9 mouse cellular contexts compared by ENCODE assay signal in the genomic region with DNA sequence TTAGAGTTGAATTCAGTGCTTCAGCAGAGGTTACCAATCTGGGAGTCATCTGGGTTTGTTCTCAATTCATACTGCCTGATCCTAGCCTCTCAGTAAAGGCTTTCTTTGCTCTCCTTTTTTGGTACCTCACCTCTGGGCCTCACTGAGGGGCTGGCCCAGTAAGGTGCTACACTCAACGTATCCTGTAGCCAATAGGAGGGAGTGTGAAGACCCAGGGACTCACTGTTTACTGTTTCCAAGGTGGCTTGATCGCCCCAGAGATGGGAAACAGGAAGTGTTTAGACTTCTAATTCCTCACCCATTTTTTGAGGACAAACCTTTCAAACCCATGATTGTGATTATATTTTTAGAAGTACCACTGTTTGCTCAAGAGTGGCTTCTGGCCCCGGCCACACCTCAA. TPM values are rescaled to one million over a fixed set of nuclear protein-coding genes. Genes with fewer than 3 reads are reported as not detected.
DNase-seq lines count a peak whose midpoint lies in the region; ATAC-seq and TF ChIP-seq lines count a peak whose summit lies in the region.
"Had no signal": no experiment of that assay in that cellular context is flagged by ENCODE, and none has a peak within 500 bp of the region (broad histone marks: within the 10 kb centered on the region; RNA-seq: fewer than 3 reads in every experiment).

No protein-coding gene starts in this region.

- WGBS in heart, embryonic 14.5 days, result 41% methylated on average over 3 of the region's 3 CpGs
- WGBS in hindbrain, embryonic 16.5 days, result 58% methylated on average over 3 of the region's 3 CpGs
- WGBS in midbrain, embryonic 11.5 days, result 64% methylated on average over 3 of the region's 3 CpGs

- DNase-seq in heart, adult 9 months (ENCODE audit: low spot score in 2 of 2), result no peak
- DNase-seq in midbrain, embryonic 11.5 days (ENCODE audit: low spot score, missing footprints), result peak; percentile 75
- no peak for DNase-seq in cerebellum, adult 9-10 months
- DNase-seq in adrenal gland, postnatal 36 days, result no peak
- DNase-seq: cerebellum, adult 8-10 months had no signal

- no peak for ATAC-seq in heart, embryonic 14.5 days (ENCODE audit: insufficient number of reproducible peaks, insufficient read depth, low FRiP score, low read depth)
- no peak for ATAC-seq in hindbrain, embryonic 16.5 days
- no peak for ATAC-seq in midbrain, embryonic 11.5 days (ENCODE audit: low FRiP score)
- no peak for ATAC-seq in megakaryocyte progenitor cell, adult 5-6 weeks (replicated peaks; ENCODE audit: poor library complexity)

- no peaks in the 10 kb centered on the region for H3K36me3 ChIP-seq in heart, embryonic 14.5 days (ENCODE audit: control insufficient read depth, insufficient read depth, low read length)
- H3K36me3 ChIP-seq in hindbrain, embryonic 16.5 days (ENCODE audit: control insufficient read depth, insufficient read depth, low read length), result no peaks in the 10 kb centered on the region
- H3K36me3 ChIP-seq in midbrain, embryonic 11.5 days (ENCODE audit: control insufficient read depth, insufficient read depth, low read length), result no peaks in the 10 kb centered on the region

- peaks cover 13 to 15% of the 10 kb centered on the region in 2 experiments for H3K4me1 ChIP-seq in heart, embryonic 14.5 days (ENCODE audit: control insufficient read depth in 2 of 2, insufficient read depth in 2 of 2, low read length in 2 of 2)
- peaks cover 8% of the 10 kb centered on the region for H3K4me1 ChIP-seq in cortical plate, adult 2 months (ENCODE audit: control insufficient read depth, insufficient read depth, low read length)
- peaks cover 6% of the 10 kb centered on the region; the same call in 1 of the 2 replicates for H3K4me1 ChIP-seq in hindbrain, embryonic 16.5 days (ENCODE audit: control insufficient read depth, insufficient read depth, low read depth, low read length)
- H3K4me1 ChIP-seq in midbrain, embryonic 11.5 days (ENCODE audit: control insufficient read depth, insufficient read depth, low read length), result no peaks in the 10 kb centered on the region

- H3K27me3 ChIP-seq in heart, embryonic 14.5 days (ENCODE audit: control insufficient read depth, insufficient read depth, low read length), result no peaks in the 10 kb centered on the region
- H3K27me3 ChIP-seq in hindbrain, embryonic 16.5 days (replicated peaks; ENCODE audit: control insufficient read depth, insufficient read depth, low read length), result no peaks in the 10 kb centered on the region
- H3K27me3 ChIP-seq in midbrain, embryonic 11.5 days (ENCODE audit: control insufficient read depth, insufficient read depth, low read length), result no peaks in the 10 kb centered on the region

- H3K4me3 ChIP-seq in heart, embryonic 14.5 days (ENCODE audit: control insufficient read depth in 1 of 2, insufficient read depth in 1 of 2, low read depth in 1 of 2, low read length in 2 of 2), result no peak overlapping the region
- H3K4me3 ChIP-seq in cortical plate, adult 2 months (ENCODE audit: insufficient read depth, low read length), result no peak overlapping the region
- H3K4me3 ChIP-seq in hindbrain, embryonic 16.5 days (ENCODE audit: low read length), result no peak overlapping the region
- no peak overlapping the region for H3K4me3 ChIP-seq in midbrain, embryonic 11.5 days (ENCODE audit: low read depth, low read length)

- H3K27ac ChIP-seq in heart, embryonic 14.5 days (replicated peaks in 1 of 2; ENCODE audit: control insufficient read depth in 1 of 2, insufficient read depth in 1 of 2, low read depth in 2 of 2, low read length in 2 of 2), result peak overlapping the region; percentile 35 to 61; a peak in 3 of 4 replicates
- peak overlapping the region; percentile 82 for H3K27ac ChIP-seq in cortical plate, adult 2 months (ENCODE audit: insufficient read depth, low read length)
- H3K27ac ChIP-seq in hindbrain, embryonic 16.5 days (ENCODE audit: low read depth, low read length), result peak overlapping the region; percentile 77
- no peak overlapping the region for H3K27ac ChIP-seq in midbrain, embryonic 11.5 days (ENCODE audit: low read depth, low read length)

- no peaks in the 10 kb centered on the region for H3K9me3 ChIP-seq in heart, embryonic 14.5 days (ENCODE audit: control insufficient read depth, low read length)
- H3K9me3 ChIP-seq in hindbrain, embryonic 16.5 days (ENCODE audit: control insufficient read depth, low read length), result no peaks in the 10 kb centered on the region
- H3K9me3 ChIP-seq in midbrain, embryonic 11.5 days (ENCODE audit: control insufficient read depth, low read length), result no peaks in the 10 kb centered on the region

- no peak for TF ChIP-seq CTCF in cortical plate, adult 2 months (IDR thresholded peaks at IDR 0.05; ENCODE audit: extremely low read depth, insufficient read depth, low read length)

- H3K4me2 ChIP-seq in heart, embryonic 14.5 days (ENCODE audit: low read length), result no peak overlapping the region
- no peak overlapping the region for H3K4me2 ChIP-seq in hindbrain, embryonic 16.5 days (ENCODE audit: low read length)
- H3K4me2 ChIP-seq in midbrain, embryonic 11.5 days, result no peak overlapping the region

- no peak for TF ChIP-seq POLR2A in cortical plate, adult 2 months (IDR thresholded peaks at IDR 0.05; ENCODE audit: extremely low read depth, insufficient read depth, low read length)

- no peak overlapping the region; the same call in 1 of the 2 replicates for H3K9ac ChIP-seq in heart, embryonic 14.5 days (ENCODE audit: low read length)
- H3K9ac ChIP-seq in hindbrain, embryonic 16.5 days (ENCODE audit: low read depth, low read length), result no peak overlapping the region
- no peak overlapping the region for H3K9ac ChIP-seq in midbrain, embryonic 11.5 days (ENCODE audit: low read length)

RNA-seq across cellular contexts. Expression of a gene that starts 48.7 kb away (rescaled TPM):
- polyA plus RNA-seq in heart, embryonic 14.5 days (2014; fragmentation: Nextera tagmentation; extraction: Ambion mirVana), result 8.2 and 8.7 TPM in 2 replicates
- 39.3 and 41.4 TPM in 2 replicates for polyA plus RNA-seq in cortical plate, adult 2 months (2012; rRNA removed)
- 52.5 and 53.2 TPM in 2 replicates for polyA plus RNA-seq in hindbrain, embryonic 16.5 days (2015; fragmentation: Nextera tagmentation; extraction: Ambion mirVana)
- 13.8 and 14.0 TPM in 2 replicates for polyA plus RNA-seq in midbrain, embryonic 11.5 days (2014; fragmentation: Nextera tagmentation; extraction: Ambion mirVana)
- 0.56 and 2.3 TPM in 2 replicates for total RNA-seq in megakaryocyte progenitor cell, adult 5-6 weeks (2015)
- 0.98 and 2.1 TPM in 2 replicates for total RNA-seq in megakaryocyte progenitor cell, adult 5-6 weeks (2017)
- total RNA-seq in adrenal gland, postnatal 36 days (2021), result 100 to 1,000 TPM; 683 to 762 TPM

RNA-seq across cellular contexts. Expression of a gene that starts 56.5 kb away (rescaled TPM):
- 5.1 and 6.1 TPM in 2 replicates for polyA plus RNA-seq in heart, embryonic 14.5 days (2014; fragmentation: Nextera tagmentation; extraction: Ambion mirVana)
- polyA plus RNA-seq in cortical plate, adult 2 months (2012; rRNA removed), result 28.1 and 30.2 TPM in 2 replicates
- polyA plus RNA-seq in hindbrain, embryonic 16.5 days (2015; fragmentation: Nextera tagmentation; extraction: Ambion mirVana), result 8.0 and 10.5 TPM in 2 replicates
- polyA plus RNA-seq in midbrain, embryonic 11.5 days (2014; fragmentation: Nextera tagmentation; extraction: Ambion mirVana), result 7.5 and 7.6 TPM in 2 replicates
- total RNA-seq in megakaryocyte progenitor cell, adult 5-6 weeks (2015), result 0.95 and 1.3 TPM in 2 replicates
- total RNA-seq in megakaryocyte progenitor cell, adult 5-6 weeks (2017), result 2.9 and 3.3 TPM in 2 replicates
- 1 to 10 TPM; 5.5 to 6.9 TPM for total RNA-seq in adrenal gland, postnatal 36 days (2021)
